Mouse (Mus musculus) ES-Bruce4 (cell line): ENCODE results near the gene Scel.

ENCODE experiments used
- CTCF ChIP-seq: IDR thresholded peaks from one replicate; pipeline ENCODE4 v1.8.1; 2011; ENCODE audit warnings: low read depth, low read length
- EP300 ChIP-seq: IDR thresholded peaks from 2 replicates; pipeline ENCODE4 v1.6.1; 2011; ENCODE audit warnings: low read depth, low read length; ENCODE audit not compliant: insufficient read depth
- POLR2A ChIP-seq: IDR thresholded peaks from one replicate; pipeline ENCODE4 v1.8.1; 2011; ENCODE audit warnings: low read length; ENCODE audit not compliant: insufficient read depth

GRCm38 (mm10) chr14:103471806-103472553 lies 41.2 kb upstream of the Scel start:
- TF ChIP-seq POLR2A (no peak), CTCF (no peak), EP300 (no peak)
